Mouse (Mus musculus) mouse trophoblast stem cell (cell line): ENCODE data around the gene D230025D16Rik.
"Not testable (repeated sequence)": the region's sequence is repeated elsewhere in the genome, so short reads cannot be mapped to it uniquely, and the experiment has no call there.

Experiments
- in situ Hi-C, 2 experiments: fragments of 300-500 bp; cut with MseI, MboI; formaldehyde crosslinking; loops; 2 replicates in 1 of 2; 3 replicates in 1 of 2; pipeline ENCODE4 v1.15.1; 2025

D230025D16Rik gene

GRCm38 (mm10) chr8:105268342-105269074, 43.6 kb downstream of the D230025D16Rik start:
- in situ Hi-C loops: no loop called here

GRCm38 (mm10) chr8:105269075-105269458, 44.1 kb downstream of the D230025D16Rik start:
- in situ Hi-C loops: no loop called here

GRCm38 (mm10) chr8:105269461-105269947, 44.6 kb downstream of the D230025D16Rik start, which contains the start of gene Hsf4:
TSS of gene Hsf4 (plus strand) at chr8:105269801.
- in situ Hi-C loops: no loop called here

- in situ Hi-C loops: no loop called here
Measured at GRCm38 (mm10) chr8:105270101-105270915, 45.4 kb downstream of the D230025D16Rik start.

- in situ Hi-C loops: no loop called here
Measured at GRCm38 (mm10) chr8:105270916-105271186, 45.9 kb downstream of the D230025D16Rik start.

- in situ Hi-C loops: no loop called here
Measured at GRCm38 (mm10) chr8:105275387-105275786, 50.4 kb downstream of the D230025D16Rik start.

- in situ Hi-C loops: no loop called here
Measured at GRCm38 (mm10) chr8:105275840-105276239, 50.9 kb downstream of the D230025D16Rik start, which contains the start of gene Nol3. TSS of gene Nol3 (plus strand) at chr8:105276140.

GRCm38 (mm10) chr8:105276292-105277120, 51.6 kb downstream of the D230025D16Rik start:
- in situ Hi-C loops: no loop called here

GRCm38 (mm10) chr8:105278911-105279334, 54.0 kb downstream of the D230025D16Rik start:
- in situ Hi-C loops: no loop called here

- in situ Hi-C loops: no loop called here
Measured at GRCm38 (mm10) chr8:105280567-105280966, 55.6 kb downstream of the D230025D16Rik start.

- in situ Hi-C loops: no loop called here
Measured at GRCm38 (mm10) chr8:105281821-105282220, 56.9 kb downstream of the D230025D16Rik start.

GRCm38 (mm10) chr8:105282239-105282638, 57.3 kb downstream of the D230025D16Rik start:
- in situ Hi-C loops: no loop called here

GRCm38 (mm10) chr8:105283074-105283473, 58.1 kb downstream of the D230025D16Rik start:
- in situ Hi-C loops: no loop called here

GRCm38 (mm10) chr8:105285514-105285913, 60.6 kb downstream of the D230025D16Rik start:
- in situ Hi-C loops: no loop called here

GRCm38 (mm10) chr8:105286907-105287306, 62.0 kb downstream of the D230025D16Rik start:
- in situ Hi-C loops: no loop called here

GRCm38 (mm10) chr8:105288231-105288630, 63.3 kb downstream of the D230025D16Rik start:
- in situ Hi-C loops: no loop called here

GRCm38 (mm10) chr8:105288958-105289732, 64.2 kb downstream of the D230025D16Rik start:
- in situ Hi-C loops: no loop called here

- in situ Hi-C loops: no loop called here
Measured at GRCm38 (mm10) chr8:105289805-105290460, 65.0 kb downstream of the D230025D16Rik start, which contains the start of gene 4931428F04Rik. TSS of gene 4931428F04Rik (minus strand) at chr8:105289864.

GRCm38 (mm10) chr8:105290554-105291314, 65.8 kb downstream of the D230025D16Rik start:
- in situ Hi-C loops: no loop called here

- in situ Hi-C loops: not testable (repeated sequence)
Measured at GRCm38 (mm10) chr8:105291364-105291763, 66.4 kb downstream of the D230025D16Rik start.
